In genomic region chr6:29484716-29485559, GRCm38 (mm10) we compare ENCODE assay signal across 8 mouse cellular contexts. TPM values are rescaled to one million over a fixed set of nuclear protein-coding genes. Genes with fewer than 3 reads are reported as not detected.
DNase-seq lines count a peak whose midpoint lies in the region; ATAC-seq and TF ChIP-seq lines count a peak whose summit lies in the region.

No protein-coding gene starts in this region.

- H3K36me3 ChIP-seq in ES-E14 (ENCODE audit: control insufficient read depth, insufficient read depth, low read length, poor library complexity, severe bottlenecking) = no peaks in the 10 kb centered on the region
- no peaks in the 10 kb centered on the region for H3K36me3 ChIP-seq in macrophage (ENCODE audit: inconsistent target)

- ATAC-seq in inflammation-experienced regulatory T-cells, adult 6 months = no peak

- peaks cover 3 to 17% of the 10 kb centered on the region in 2 experiments; a peak in 2 of 4 replicates for H3K4me1 ChIP-seq in ES-E14 (ENCODE audit: control insufficient read depth in 2 of 2, insufficient read depth in 2 of 2, low read length in 2 of 2, poor library complexity in 1 of 2)
- no peaks in the 10 kb centered on the region for H3K4me1 ChIP-seq in embryonic fibroblast, embryonic 13.5 days (ENCODE audit: control insufficient read depth, insufficient read depth, low read length)

- H3K9ac ChIP-seq in ES-E14 (ENCODE audit: insufficient read depth, low read depth, low read length, poor library complexity, severe bottlenecking) = no peak overlapping the region

- H3K4me3 ChIP-seq in ES-E14 (ENCODE audit: insufficient read depth in 1 of 2, low read depth in 1 of 2, low read length in 2 of 2, poor library complexity in 1 of 2, severe bottlenecking in 1 of 2) = peak overlapping the region; percentile 40 to 41
- no peak overlapping the region for H3K4me3 ChIP-seq in embryonic fibroblast, embryonic 13.5 days (ENCODE audit: insufficient read depth, low read length)
- peak overlapping the region; percentile 22 for H3K4me3 ChIP-seq in macrophage (ENCODE audit: inconsistent target)

- TF ChIP-seq CTCF in embryonic fibroblast, embryonic 13.5 days (IDR thresholded peaks at IDR 0.05; ENCODE audit: borderline replicate concordance, insufficient read depth, low read length) = peak; percentile 72

- H3K27ac ChIP-seq in ES-E14 (ENCODE audit: insufficient read depth, low read depth, low read length, poor library complexity, severe bottlenecking) = no peak overlapping the region
- H3K27ac ChIP-seq in embryonic fibroblast, embryonic 13.5 days (ENCODE audit: insufficient read depth, low read length) = no peak overlapping the region
- no peak overlapping the region for H3K27ac ChIP-seq in macrophage

- no peaks in the 10 kb centered on the region for H3K79me2 ChIP-seq in macrophage (ENCODE audit: inconsistent target)

- in situ Hi-C loops in ES-E14 (cut with MboI; ENCODE audit: low sequenced_read_pairs in 2 of 2, unreplicated experiment in 2 of 2) = no loop called here

- H3K9me3 ChIP-seq in ES-E14 (ENCODE audit: control insufficient read depth, insufficient read depth, low read depth, low read length) = no peaks in the 10 kb centered on the region

- DNase-seq in ES-E14 (ENCODE audit: low read depth, low spot score) = peak; percentile 75
- DNase-seq in adrenal gland, postnatal 4 days (ENCODE audit: low spot score in 2 of 2) = peak; percentile 55 to 57
- DNase-seq in heart, postnatal 4 days = peak; percentile 87
- DNase-seq in layer of hippocampus, postnatal 14 days (ENCODE audit: low spot score in 2 of 2) = peak; percentile 54 to 57
- peak; percentile 67 for DNase-seq in right cerebral cortex, postnatal 14 days

- TF ChIP-seq POLR2A in embryonic fibroblast, embryonic 13.5 days (IDR thresholded peaks at IDR 0.05; ENCODE audit: low read depth, low read length) = no peak

- WGBS in macrophage (ENCODE audit: missing documents) = 7% methylated on average over 26 of the region's 26 CpGs

TF ChIP-seq in ES-E14, 5 proteins besides CTCF, POLR2A, EP300 and RAD21:
- no peak for TF ChIP-seq ZC3H11A (IDR thresholded peaks at IDR 0.05; ENCODE audit: borderline replicate concordance, low read depth, low read length)
- no peak for TF ChIP-seq CHD2 (IDR thresholded peaks at IDR 0.05; ENCODE audit: low read depth, low read length)
- TF ChIP-seq ZNF384 (IDR thresholded peaks at IDR 0.05; ENCODE audit: low read depth, low read length) = no peak
- no peak for TF ChIP-seq MAFK (IDR thresholded peaks at IDR 0.05; ENCODE audit: insufficient read depth, low read depth, low read length)
- TF ChIP-seq HCFC1 (IDR thresholded peaks at IDR 0.05; ENCODE audit: borderline replicate concordance, insufficient read depth, low read length) = no peak

RNA-seq across cellular contexts. Expression of gene Atp6v1fnb, which starts 13.7 kb away (rescaled TPM):
- total RNA-seq in ES-E14 (2012; rRNA removed) = 1.0 and 1.4 TPM in 2 replicates
- 1 to 10 TPM in 1 of 2 experiments, under 1 TPM in 1; 0.92 to 1.1 TPM for total RNA-seq in adrenal gland, postnatal 4 days (2021)
- polyA plus RNA-seq in embryonic fibroblast, embryonic 13.5 days (2011; ENCODE audit: insufficient read length, low read depth, missing spikeins) = not detected in 2 replicates
- total RNA-seq in heart, postnatal 4 days (2021) = not detected
- under 1 TPM in 1 of 2 experiments, not detected in 1; 0.85 TPM for total RNA-seq in layer of hippocampus, postnatal 14 days (2021)
- 1 to 10 TPM in 22 of 26 experiments, not detected in 4; 1.3 to 7.6 (median 2.4) TPM for total RNA-seq in macrophage (2018; cell fraction: chromatin; rRNA removed)
- not detected for total RNA-seq in macrophage (2018; cell fraction: cytosol; rRNA removed)
- 1 to 10 TPM in 9 of 26 experiments, under 1 TPM in 1, not detected in 16; 0.94 to 3.3 (median 1.6) TPM for total RNA-seq in macrophage (2018; cell fraction: nucleus; rRNA removed)
- polyA plus RNA-seq in macrophage (2018) = not detected in 3 replicates
- not detected for polyA plus RNA-seq in inflammation-experienced regulatory T-cells, adult 6 months (2017; shearing (Covaris generic))

RNA-seq across cellular contexts. Expression of gene Atp6v1f, which starts 17.4 kb away (rescaled TPM):
- total RNA-seq in ES-E14 (2012; rRNA removed) = 173 and 182 TPM in 2 replicates
- total RNA-seq in adrenal gland, postnatal 4 days (2021) = 100 to 1,000 TPM; 174 to 181 TPM
- 131 and 136 TPM in 2 replicates for polyA plus RNA-seq in embryonic fibroblast, embryonic 13.5 days (2011; ENCODE audit: insufficient read length, low read depth, missing spikeins)
- 100 to 1,000 TPM; 110 to 117 TPM for total RNA-seq in heart, postnatal 4 days (2021)
- 100 to 1,000 TPM; 234 to 240 TPM for total RNA-seq in layer of hippocampus, postnatal 14 days (2021)
- total RNA-seq in macrophage (2018; cell fraction: chromatin; rRNA removed) = 10 to 100 TPM; 10.9 to 43.0 (median 19.1) TPM
- 100 to 1,000 TPM; 324 to 397 (median 360) TPM for total RNA-seq in macrophage (2018; cell fraction: cytosol; rRNA removed)
- total RNA-seq in macrophage (2018; cell fraction: nucleus; rRNA removed) = 100 to 1,000 TPM in 6 of 26 experiments, 10 to 100 TPM in 20; 30.9 to 123 (median 81.5) TPM
- 222 to 392 TPM (median 370 TPM) in 3 replicates for polyA plus RNA-seq in macrophage (2018)
- polyA plus RNA-seq in inflammation-experienced regulatory T-cells, adult 6 months (2017; shearing (Covaris generic)) = 100 to 1,000 TPM; 332 to 391 (median 358) TPM

RNA-seq across cellular contexts. Expression of gene Kcp, which starts 22.8 kb away (rescaled TPM):
- total RNA-seq in ES-E14 (2012; rRNA removed) = 3.3 and 6.0 TPM in 2 replicates
- total RNA-seq in adrenal gland, postnatal 4 days (2021) = 10 to 100 TPM in 1 of 2 experiments, 1 to 10 TPM in 1; 9.0 to 14.2 TPM
- 5.1 and 7.1 TPM in 2 replicates for polyA plus RNA-seq in embryonic fibroblast, embryonic 13.5 days (2011; ENCODE audit: insufficient read length, low read depth, missing spikeins)
- total RNA-seq in heart, postnatal 4 days (2021) = 10 to 100 TPM; 11.6 to 15.1 TPM
- total RNA-seq in layer of hippocampus, postnatal 14 days (2021) = 1 to 10 TPM; 6.8 to 7.5 TPM
- total RNA-seq in macrophage (2018; cell fraction: chromatin; rRNA removed) = 1 to 10 TPM in 1 of 26 experiments, under 1 TPM in 2, not detected in 23; 0.23 to 1.0 (median 0.45) TPM
- total RNA-seq in macrophage (2018; cell fraction: cytosol; rRNA removed) = under 1 TPM in 15 of 26 experiments, not detected in 11; 0.05 to 0.34 (median 0.10) TPM
- total RNA-seq in macrophage (2018; cell fraction: nucleus; rRNA removed) = under 1 TPM in 3 of 26 experiments, not detected in 23; 0.21 to 0.36 (median 0.25) TPM
- polyA plus RNA-seq in macrophage (2018) = 0.28 TPM in 1 of 3 replicates, not detected in the others
- under 1 TPM in 1 of 3 experiments, not detected in 2; 0.16 TPM for polyA plus RNA-seq in inflammation-experienced regulatory T-cells, adult 6 months (2017; shearing (Covaris generic))

RNA-seq across cellular contexts. Expression of gene Irf5, which starts 41.5 kb away (rescaled TPM):
- 0.90 and 3.7 TPM in 2 replicates for total RNA-seq in ES-E14 (2012; rRNA removed)
- 1 to 10 TPM; 4.5 to 4.7 TPM for total RNA-seq in adrenal gland, postnatal 4 days (2021)
- polyA plus RNA-seq in embryonic fibroblast, embryonic 13.5 days (2011; ENCODE audit: insufficient read length, low read depth, missing spikeins) = 4.2 and 4.7 TPM in 2 replicates
- 1 to 10 TPM; 3.0 TPM for total RNA-seq in heart, postnatal 4 days (2021)
- total RNA-seq in layer of hippocampus, postnatal 14 days (2021) = 1 to 10 TPM; 3.5 to 3.7 TPM
- 100 to 1,000 TPM; 125 to 271 (median 191) TPM for total RNA-seq in macrophage (2018; cell fraction: chromatin; rRNA removed)
- total RNA-seq in macrophage (2018; cell fraction: cytosol; rRNA removed) = 100 to 1,000 TPM; 137 to 260 (median 207) TPM
- 100 to 1,000 TPM; 121 to 294 (median 214) TPM for total RNA-seq in macrophage (2018; cell fraction: nucleus; rRNA removed)
- 132 to 204 TPM (median 202 TPM) in 3 replicates for polyA plus RNA-seq in macrophage (2018)
- polyA plus RNA-seq in inflammation-experienced regulatory T-cells, adult 6 months (2017; shearing (Covaris generic)) = 10 to 100 TPM; 19.2 to 26.7 (median 20.9) TPM

RNA-seq across cellular contexts. Expression of gene Flnc, which starts 51.9 kb away (rescaled TPM):
- total RNA-seq in ES-E14 (2012; rRNA removed) = 64.9 and 86.4 TPM in 2 replicates
- 10 to 100 TPM; 16.5 to 28.3 TPM for total RNA-seq in adrenal gland, postnatal 4 days (2021)
- polyA plus RNA-seq in embryonic fibroblast, embryonic 13.5 days (2011; ENCODE audit: insufficient read length, low read depth, missing spikeins) = 107 and 151 TPM in 2 replicates
- 100 to 1,000 TPM; 303 to 309 TPM for total RNA-seq in heart, postnatal 4 days (2021)
- 1 to 10 TPM; 1.8 to 3.2 TPM for total RNA-seq in layer of hippocampus, postnatal 14 days (2021)
- total RNA-seq in macrophage (2018; cell fraction: chromatin; rRNA removed) = 1 to 10 TPM in 1 of 26 experiments, under 1 TPM in 4, not detected in 21; 0.07 to 7.8 (median 0.18) TPM
- total RNA-seq in macrophage (2018; cell fraction: cytosol; rRNA removed) = under 1 TPM in 13 of 26 experiments, not detected in 13; under 0.01 to 0.05 (median under 0.01) TPM
- 1 to 10 TPM in 1 of 26 experiments, not detected in 25; 1.1 TPM for total RNA-seq in macrophage (2018; cell fraction: nucleus; rRNA removed)
- polyA plus RNA-seq in macrophage (2018) = not detected in 3 replicates
- polyA plus RNA-seq in inflammation-experienced regulatory T-cells, adult 6 months (2017; shearing (Covaris generic)) = not detected
